Mouse (Mus musculus) cortical plate, adult 2 months (tissue): ENCODE measurements at regions not wholly inside any gene's neighbourhood (a gene's known extent, or its start where the extent isn't known, plus 50 kb on each side); places are given as distances from the start of the nearest gene placed in this dataset.

ENCODE experiments used
- CTCF ChIP-seq: fragments of 200-500 bp; IDR thresholded peaks from 2 replicates; pipeline ENCODE4 v1.5.1; 2011; ENCODE audit warnings: mild to moderate bottlenecking, control low read depth, low read length; ENCODE audit not compliant: insufficient read depth; ENCODE audit errors: extremely low read depth
- POLR2A ChIP-seq: fragments of 200-500 bp; IDR thresholded peaks from 2 replicates; pipeline ENCODE4 v1.6.1; 2011; ENCODE audit warnings: mild to moderate bottlenecking, low read length, control low read depth; ENCODE audit not compliant: insufficient read depth; ENCODE audit errors: extremely low read depth

DNA sequence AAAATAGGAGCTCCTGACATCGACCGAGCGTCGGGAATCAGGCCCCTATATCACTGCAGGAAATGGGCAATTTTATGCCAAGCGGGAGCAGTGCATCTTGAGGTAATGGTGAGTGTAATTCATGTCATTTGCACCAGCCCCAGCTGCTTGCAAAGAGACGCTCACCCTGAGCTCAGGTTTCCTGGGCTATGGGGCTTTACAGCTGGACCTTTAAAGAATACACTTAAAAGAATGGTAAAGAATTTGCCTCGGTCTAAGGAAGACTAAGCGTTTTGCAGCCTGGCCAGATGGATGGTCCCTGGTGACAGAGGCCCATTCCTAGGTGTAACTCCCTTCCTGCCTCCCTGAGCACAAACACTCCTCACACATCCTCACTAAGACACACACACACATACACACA is 194.2 kb downstream of the Ajap1 start:
- TF ChIP-seq POLR2A (no peak), CTCF (no peak)
